Mouse (Mus musculus): ENCODE measurements around the gene Csrnp2. TPM values are rescaled to one million over a fixed set of nuclear protein-coding genes. Genes with fewer than 3 reads are reported as not detected.

Csrnp2 gene
- polyA plus RNA-seq, 1 experiment from 2014 or later = 20.4 TPM

DNA sequence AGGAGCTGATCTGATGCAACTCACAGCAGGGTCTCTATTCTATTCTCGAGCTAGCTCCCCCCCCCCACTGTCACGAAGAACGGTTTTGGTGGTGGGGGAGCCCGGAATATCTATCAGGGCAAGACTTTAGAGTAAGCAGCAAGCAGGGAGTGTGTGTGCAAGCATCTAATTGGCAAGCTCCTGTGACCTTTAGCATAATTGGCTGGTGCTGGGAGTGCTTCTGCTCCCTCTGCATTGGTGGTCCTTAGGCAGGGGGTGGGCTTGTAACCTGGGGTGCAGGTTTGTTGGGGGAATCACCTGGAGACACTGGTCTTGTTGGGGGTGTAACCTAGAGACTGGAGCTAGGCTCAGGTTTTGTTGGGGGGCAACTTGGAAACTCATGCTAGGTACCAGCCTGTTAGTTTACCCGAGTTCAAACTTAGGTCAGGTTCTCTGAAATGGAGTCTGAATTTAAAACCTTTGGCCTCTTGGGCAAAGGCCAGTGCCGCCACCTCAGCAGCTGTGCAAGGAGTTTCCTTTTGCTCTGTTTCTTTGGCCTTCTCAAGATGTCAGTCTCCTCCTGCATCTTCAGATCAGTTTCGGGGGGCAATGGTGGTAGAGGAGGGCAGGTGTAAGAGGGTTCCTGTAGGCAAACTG is 38.8 kb downstream of the Csrnp2 start:
- no peak overlapping the region for H3K4me2 ChIP-seq
- H3K9me3 ChIP-seq (ENCODE audit: control insufficient read depth, low read length) = no peaks in the 10 kb centered on the region
- no peak overlapping the region for H3K27ac ChIP-seq (ENCODE audit: low read depth, low read length)
- H3K36me3 ChIP-seq (ENCODE audit: control insufficient read depth, insufficient read depth, low read length) = no peaks in the 10 kb centered on the region
- no peak overlapping the region for H3K9ac ChIP-seq (ENCODE audit: low read length)
- DNase-seq (ENCODE audit: low spot score, missing footprints) (no peak), ATAC-seq (ENCODE audit: low FRiP score) (no peak)
- H3K27me3 ChIP-seq (ENCODE audit: control insufficient read depth, insufficient read depth, low read length) = no peaks in the 10 kb centered on the region
- no peaks in the 10 kb centered on the region for H3K4me1 ChIP-seq (ENCODE audit: control insufficient read depth, insufficient read depth, low read length)
- no peak overlapping the region for H3K4me3 ChIP-seq (ENCODE audit: low read depth, low read length)
- WGBS = 60% methylated on average over 7 of the region's 7 CpGs

DNA sequence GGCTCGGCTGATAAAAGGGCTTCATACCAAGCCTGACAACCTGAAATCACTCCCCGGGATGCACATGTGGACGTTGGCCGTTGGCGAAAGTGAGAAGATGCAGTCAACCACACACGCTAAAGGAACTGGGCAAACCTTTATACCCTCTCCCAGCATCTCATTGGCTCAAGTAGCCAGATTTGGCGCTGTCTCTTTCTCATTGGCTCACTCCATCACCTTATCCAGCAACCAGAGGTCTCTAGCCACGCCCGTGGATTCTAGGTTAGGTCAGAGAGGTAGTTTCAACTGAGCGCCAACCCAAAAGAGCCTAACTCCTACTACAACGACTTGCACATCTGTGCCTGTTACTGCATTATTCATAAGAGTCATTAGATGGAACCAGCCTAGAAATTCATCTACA is 42.8 kb downstream of the Csrnp2 start:
- H3K4me2 ChIP-seq = no peak overlapping the region
- no peaks in the 10 kb centered on the region for H3K27me3 ChIP-seq (ENCODE audit: control insufficient read depth, insufficient read depth, low read length)
- H3K4me1 ChIP-seq (ENCODE audit: control insufficient read depth, insufficient read depth, low read length) = no peaks in the 10 kb centered on the region
- DNase-seq (ENCODE audit: low spot score, missing footprints) (no peak), ATAC-seq (ENCODE audit: low FRiP score) (no peak)
- no peaks in the 10 kb centered on the region for H3K36me3 ChIP-seq (ENCODE audit: control insufficient read depth, insufficient read depth, low read length)
- no peak overlapping the region for H3K9ac ChIP-seq (ENCODE audit: low read length)
- H3K27ac ChIP-seq (ENCODE audit: low read depth, low read length) = no peak overlapping the region
- H3K9me3 ChIP-seq (ENCODE audit: control insufficient read depth, low read length) = no peaks in the 10 kb centered on the region
- no peak overlapping the region for H3K4me3 ChIP-seq (ENCODE audit: low read depth, low read length)
- WGBS = 83% methylated on average over 11 of the region's 11 CpGs

DNA sequence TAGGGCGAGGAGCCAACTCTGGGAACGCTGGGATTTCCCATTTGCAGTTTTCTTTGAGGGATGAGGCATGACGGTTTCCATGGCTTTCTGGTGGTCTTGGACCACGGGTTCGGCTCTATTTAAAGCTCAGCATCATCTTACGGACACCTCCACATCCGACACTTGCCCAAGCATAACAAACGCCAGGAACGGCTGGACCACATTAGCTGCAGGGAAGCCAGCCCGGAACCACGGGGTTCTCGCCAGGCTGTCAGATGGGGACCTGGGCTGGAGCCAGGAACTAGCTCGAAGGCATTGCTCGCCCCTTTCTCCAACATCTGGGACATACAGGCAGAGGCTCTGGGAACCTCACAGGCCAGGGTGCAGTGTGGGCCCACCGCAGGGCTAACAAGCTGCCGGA is 44.0 kb downstream of the Csrnp2 start:
- WGBS = 82% methylated on average over 16 of the region's 16 CpGs
- no peaks in the 10 kb centered on the region for H3K9me3 ChIP-seq (ENCODE audit: control insufficient read depth, low read length)
- no peak overlapping the region for H3K4me3 ChIP-seq (ENCODE audit: low read depth, low read length)
- H3K4me2 ChIP-seq = no peak overlapping the region
- no peak overlapping the region for H3K27ac ChIP-seq (ENCODE audit: low read depth, low read length)
- H3K36me3 ChIP-seq (ENCODE audit: control insufficient read depth, insufficient read depth, low read length) = no peaks in the 10 kb centered on the region
- ATAC-seq (ENCODE audit: low FRiP score) (no peak), DNase-seq (ENCODE audit: low spot score, missing footprints) (no peak)
- H3K27me3 ChIP-seq (ENCODE audit: control insufficient read depth, insufficient read depth, low read length) = no peaks in the 10 kb centered on the region
- no peaks in the 10 kb centered on the region for H3K4me1 ChIP-seq (ENCODE audit: control insufficient read depth, insufficient read depth, low read length)
- H3K9ac ChIP-seq (ENCODE audit: low read length) = no peak overlapping the region

DNA sequence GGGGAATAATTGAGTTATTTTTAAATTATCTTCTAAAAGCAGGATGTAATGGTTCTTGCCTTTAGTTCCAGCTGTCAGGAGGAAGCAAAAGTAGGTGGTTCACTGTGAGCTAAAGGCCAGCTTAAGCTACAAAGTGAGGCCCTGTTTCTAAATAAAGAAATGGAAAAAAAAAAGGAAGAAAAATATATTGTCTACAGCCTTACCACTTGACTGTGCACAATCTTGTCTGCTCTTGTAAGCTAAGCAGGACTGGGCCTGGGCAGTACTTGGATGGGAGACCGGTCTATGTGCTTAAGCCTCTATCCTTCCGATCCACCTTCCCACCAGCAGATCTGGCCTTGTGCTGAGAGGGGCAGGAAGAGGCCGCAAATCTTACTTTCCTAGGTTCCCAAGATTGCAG is 45.8 kb downstream of the Csrnp2 start:
- Histone ChIP-seq H3K27me3 (ENCODE audit: control insufficient read depth, insufficient read depth, low read length) (no peaks in the 10 kb centered on the region), H3K4me1 (ENCODE audit: control insufficient read depth, insufficient read depth, low read length) (no peaks in the 10 kb centered on the region), H3K36me3 (ENCODE audit: control insufficient read depth, insufficient read depth, low read length) (no peaks in the 10 kb centered on the region), H3K27ac (ENCODE audit: low read depth, low read length) (no peak overlapping the region), H3K9ac (ENCODE audit: low read length) (no peak overlapping the region), H3K4me3 (ENCODE audit: low read depth, low read length) (no peak overlapping the region), H3K9me3 (ENCODE audit: control insufficient read depth, low read length) (no peaks in the 10 kb centered on the region), H3K4me2 (no peak overlapping the region)
- WGBS = 97% methylated on average over 3 of the region's 3 CpGs
- ATAC-seq (ENCODE audit: low FRiP score) (no peak), DNase-seq (ENCODE audit: low spot score, missing footprints) (no peak)

DNA sequence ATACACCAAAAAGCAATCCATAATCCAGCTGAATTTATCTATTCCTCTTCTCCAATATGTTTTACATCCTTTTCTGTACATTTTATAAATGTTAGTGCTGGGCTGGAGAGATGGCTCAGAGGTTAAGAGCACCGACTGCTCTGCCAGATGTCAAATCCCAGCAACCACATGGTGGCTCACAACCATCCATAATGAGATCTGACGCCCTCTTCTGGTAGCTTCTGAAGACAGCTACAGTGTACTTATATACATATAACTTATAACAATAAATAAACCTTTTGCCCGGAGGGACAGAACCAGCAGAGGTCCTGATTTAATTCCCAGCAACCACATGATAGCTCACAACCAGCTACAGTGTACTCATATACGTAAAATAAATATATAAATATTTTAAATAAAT is 46.7 kb downstream of the Csrnp2 start:
- H3K27ac ChIP-seq (ENCODE audit: low read depth, low read length) = no peak overlapping the region
- no peak overlapping the region for H3K4me2 ChIP-seq
- H3K4me3 ChIP-seq (ENCODE audit: low read depth, low read length) = no peak overlapping the region
- H3K9ac ChIP-seq (ENCODE audit: low read length) = no peak overlapping the region
- DNase-seq (ENCODE audit: low spot score, missing footprints) (no peak), ATAC-seq (ENCODE audit: low FRiP score) (no peak)
- no peaks in the 10 kb centered on the region for H3K27me3 ChIP-seq (ENCODE audit: control insufficient read depth, insufficient read depth, low read length)
- H3K36me3 ChIP-seq (ENCODE audit: control insufficient read depth, insufficient read depth, low read length) = no peaks in the 10 kb centered on the region
- H3K9me3 ChIP-seq (ENCODE audit: control insufficient read depth, low read length) = no peaks in the 10 kb centered on the region
- H3K4me1 ChIP-seq (ENCODE audit: control insufficient read depth, insufficient read depth, low read length) = no peaks in the 10 kb centered on the region; the same call in 1 of the 2 replicates
- WGBS = 74% methylated on average over 4 of the region's 4 CpGs

DNA sequence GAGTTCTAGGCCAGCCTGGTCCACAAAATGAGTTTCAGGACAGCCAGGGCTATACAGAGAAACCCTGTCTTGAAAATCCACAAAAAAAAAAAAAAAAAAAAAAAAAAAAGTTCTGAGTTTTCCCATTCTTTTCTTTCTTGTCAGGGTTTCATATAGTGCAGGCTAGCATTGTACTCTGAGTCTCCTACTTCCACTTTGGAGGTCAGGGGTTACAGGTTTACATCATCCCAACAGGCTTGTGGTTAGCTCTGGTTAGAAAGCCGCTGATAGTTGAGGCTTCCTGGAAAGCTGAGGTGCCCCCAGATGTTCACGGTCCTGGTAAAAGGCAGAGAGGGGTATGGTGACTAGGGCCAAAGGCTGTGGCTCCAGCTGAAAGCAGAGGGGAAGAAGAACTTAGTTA is 48.4 kb downstream of the Csrnp2 start:
- no peak overlapping the region for H3K4me2 ChIP-seq
- no peaks in the 10 kb centered on the region for H3K36me3 ChIP-seq (ENCODE audit: control insufficient read depth, insufficient read depth, low read length)
- DNase-seq (ENCODE audit: low spot score, missing footprints) (no peak), ATAC-seq (ENCODE audit: low FRiP score) (no peak)
- WGBS = 82% methylated on average over 2 of the region's 2 CpGs
- no peaks in the 10 kb centered on the region for H3K9me3 ChIP-seq (ENCODE audit: control insufficient read depth, low read length)
- no peak overlapping the region for H3K27ac ChIP-seq (ENCODE audit: low read depth, low read length)
- no peak overlapping the region for H3K4me3 ChIP-seq (ENCODE audit: low read depth, low read length)
- H3K9ac ChIP-seq (ENCODE audit: low read length) = no peak overlapping the region
- no peaks in the 10 kb centered on the region for H3K27me3 ChIP-seq (ENCODE audit: control insufficient read depth, insufficient read depth, low read length)
- no peaks in the 10 kb centered on the region; the same call in 1 of the 2 replicates for H3K4me1 ChIP-seq (ENCODE audit: control insufficient read depth, insufficient read depth, low read length)

DNA sequence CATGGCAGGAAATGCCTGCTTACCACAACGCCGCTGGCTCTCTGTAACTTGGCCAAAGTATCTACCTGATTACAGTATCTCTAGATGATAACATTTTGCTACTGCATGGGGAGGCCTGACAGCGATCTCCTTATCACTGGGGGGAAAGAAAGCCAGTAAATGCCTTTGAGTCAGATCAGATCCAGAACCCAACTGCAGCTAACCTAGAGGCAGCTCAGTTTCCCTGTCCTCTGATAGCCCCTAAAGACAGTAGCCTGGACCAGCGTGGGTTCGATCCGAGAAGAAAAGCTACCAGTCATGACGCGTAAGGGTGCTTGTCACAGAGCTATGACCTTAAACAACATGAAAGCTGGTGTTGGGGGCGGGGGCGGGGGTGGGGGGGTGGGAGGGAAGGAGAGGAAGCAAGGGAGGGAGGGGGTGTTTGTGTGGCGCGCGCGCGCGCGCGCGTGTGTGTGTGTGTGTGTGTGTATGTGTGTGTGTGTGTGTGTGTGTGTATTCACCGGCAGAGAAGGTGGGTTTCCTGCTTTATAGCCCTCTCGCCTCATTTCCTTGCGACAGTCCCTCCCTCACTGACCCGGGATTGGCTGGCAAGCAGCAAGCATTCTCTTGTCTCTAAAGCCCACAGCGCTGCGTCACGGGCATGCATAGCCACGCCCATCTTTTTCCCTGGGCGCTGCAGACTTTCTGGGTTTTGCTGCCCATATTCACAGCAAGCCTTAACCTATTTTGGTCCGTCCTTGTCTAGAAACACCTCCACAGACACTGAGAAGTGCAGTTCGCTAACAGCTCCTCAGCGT is 52.0 kb downstream of the Csrnp2 start:
- no peaks in the 10 kb centered on the region for H3K27me3 ChIP-seq (ENCODE audit: control insufficient read depth, insufficient read depth, low read length)
- DNase-seq (ENCODE audit: low spot score, missing footprints) (peak; percentile 97), ATAC-seq (ENCODE audit: low FRiP score) (peak; percentile 96)
- H3K4me3 ChIP-seq (ENCODE audit: low read depth, low read length) = peak overlapping the region; percentile 35
- H3K4me2 ChIP-seq = peak overlapping the region; percentile 59
- 9% methylated on average over 23 of the region's 31 CpGs for WGBS
- no peaks in the 10 kb centered on the region for H3K9me3 ChIP-seq (ENCODE audit: control insufficient read depth, low read length)
- H3K27ac ChIP-seq (ENCODE audit: low read depth, low read length) = peak overlapping the region; percentile 26; the same call in 1 of the 2 replicates
- H3K4me1 ChIP-seq (ENCODE audit: control insufficient read depth, insufficient read depth, low read length) = no peaks in the 10 kb centered on the region; the same call in 1 of the 2 replicates
- H3K36me3 ChIP-seq (ENCODE audit: control insufficient read depth, insufficient read depth, low read length) = no peaks in the 10 kb centered on the region
- H3K9ac ChIP-seq (ENCODE audit: low read length) = peak overlapping the region; percentile 68

DNA sequence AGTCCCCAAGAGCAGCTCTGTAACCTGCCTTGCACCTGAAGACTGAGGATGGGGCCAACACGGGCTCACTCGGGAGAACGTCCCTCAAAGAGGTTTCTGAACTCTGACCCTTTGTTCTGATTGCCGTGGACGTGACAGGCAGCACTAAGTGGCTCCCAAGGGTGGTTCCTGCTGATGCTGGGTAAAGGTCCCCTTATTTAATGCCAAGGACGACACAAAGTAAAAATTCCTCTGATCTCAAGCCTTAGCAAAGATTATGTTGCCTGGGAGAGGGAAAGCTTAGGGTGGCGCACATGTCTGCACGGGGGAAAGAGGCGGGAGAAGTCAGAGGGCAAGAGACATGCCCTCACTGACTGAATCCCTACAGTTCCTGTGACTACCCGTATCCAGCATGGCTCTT is 58.8 kb downstream of the Csrnp2 start:
- no peak overlapping the region for H3K4me2 ChIP-seq
- no peaks in the 10 kb centered on the region for H3K9me3 ChIP-seq (ENCODE audit: control insufficient read depth, low read length)
- WGBS = 65% methylated on average over 10 of the region's 10 CpGs
- no peak for ATAC-seq (ENCODE audit: low FRiP score)
- H3K27ac ChIP-seq (ENCODE audit: low read depth, low read length) = no peak overlapping the region
- H3K4me1 ChIP-seq (ENCODE audit: control insufficient read depth, insufficient read depth, low read length) = no peaks in the 10 kb centered on the region
- no peak overlapping the region for H3K9ac ChIP-seq (ENCODE audit: low read length)
- no peaks in the 10 kb centered on the region for H3K36me3 ChIP-seq (ENCODE audit: control insufficient read depth, insufficient read depth, low read length)
- H3K27me3 ChIP-seq (ENCODE audit: control insufficient read depth, insufficient read depth, low read length) = no peaks in the 10 kb centered on the region
- no peak for DNase-seq (ENCODE audit: low spot score, missing footprints)
- no peak overlapping the region for H3K4me3 ChIP-seq (ENCODE audit: low read depth, low read length)

DNA sequence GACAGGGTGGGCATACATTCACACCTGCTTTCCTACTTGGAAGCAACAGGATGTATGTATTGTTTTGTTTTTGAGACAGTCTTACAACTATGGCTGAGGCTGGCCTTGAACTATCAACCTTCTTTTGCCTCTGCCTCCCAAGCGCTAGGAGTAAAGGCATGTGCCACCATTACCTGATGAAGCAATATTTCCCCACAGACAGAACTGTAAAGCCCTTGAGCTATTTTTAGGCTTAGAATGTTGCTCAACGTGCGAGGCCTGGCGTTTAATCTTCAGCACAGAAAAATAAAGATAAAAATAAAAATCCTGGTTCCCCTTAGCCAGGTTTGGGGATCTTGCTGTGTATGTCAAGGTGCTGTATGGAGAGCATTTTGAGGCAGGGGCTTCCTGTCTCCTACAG is 59.2 kb downstream of the Csrnp2 start:
- Histone ChIP-seq H3K27ac (ENCODE audit: low read depth, low read length) (no peak overlapping the region), H3K9ac (ENCODE audit: low read length) (no peak overlapping the region), H3K27me3 (ENCODE audit: control insufficient read depth, insufficient read depth, low read length) (no peaks in the 10 kb centered on the region), H3K4me1 (ENCODE audit: control insufficient read depth, insufficient read depth, low read length) (no peaks in the 10 kb centered on the region), H3K36me3 (ENCODE audit: control insufficient read depth, insufficient read depth, low read length) (no peaks in the 10 kb centered on the region), H3K9me3 (ENCODE audit: control insufficient read depth, low read length) (no peaks in the 10 kb centered on the region), H3K4me2 (no peak overlapping the region), H3K4me3 (ENCODE audit: low read depth, low read length) (no peak overlapping the region)
- WGBS = 92% methylated on average over 4 of the region's 4 CpGs
- ATAC-seq (ENCODE audit: low FRiP score) (no peak), DNase-seq (ENCODE audit: low spot score, missing footprints) (no peak)
